Mouse (Mus musculus) MEL (cell line): ENCODE data around the gene Fbn1. TPM values are rescaled to one million over a fixed set of nuclear protein-coding genes. Genes with fewer than 3 reads are reported as not detected.

Source experiments
- DNase-seq: peaks from one replicate; pipeline ENCODE4 v3.0.0; 2011; ENCODE audit warnings: low read depth, low spot score
- H3K27ac ChIP-seq: 2 replicates; pipeline ENCODE4 v1.5.1; 2012; ENCODE audit warnings: low read depth, mild to moderate bottlenecking, control low read depth, low read length, moderate library complexity; ENCODE audit not compliant: control insufficient read depth
- H3K27me3 ChIP-seq, 2 experiments: fragments of 150-350 bp in 1 of 2; sonication (generic) in 1 of 2; 2 replicates each; pipeline ENCODE4 v1.6.1; 2012; ENCODE audit warnings: low read length in 2 of 2, mild to moderate bottlenecking in 2 of 2, improper control_type of control experiment in 1 of 2, moderate library complexity in 1 of 2; ENCODE audit not compliant: insufficient read depth in 2 of 2, control insufficient read depth in 1 of 2
- H3K36me3 ChIP-seq, 2 experiments: 2 replicates each; pipeline ENCODE4 v1.6.1; 2012 to 2014; ENCODE audit warnings: low read length in 2 of 2, improper control_type of control experiment in 1 of 2, inconsistent platforms in 1 of 2, mild to moderate bottlenecking in 1 of 2; ENCODE audit not compliant: insufficient read depth in 2 of 2, control insufficient read depth in 1 of 2
- H3K4me1 ChIP-seq, 2 experiments: fragments of 150-350 bp in 1 of 2; sonication (generic) in 1 of 2; 2 replicates each; pipeline ENCODE4 v1.6.1; 2012; ENCODE audit warnings: low read length in 2 of 2, improper control_type of control experiment in 1 of 2, mild to moderate bottlenecking in 1 of 2; ENCODE audit not compliant: insufficient read depth in 2 of 2, control insufficient read depth in 1 of 2
- H3K4me3 ChIP-seq, 2 experiments: fragments of 150-350 bp in 1 of 2; sonication (generic) in 1 of 2; 2 replicates each; pipeline ENCODE4 v1.5.1; 2012; ENCODE audit warnings: low read depth in 2 of 2, low read length in 2 of 2, mild to moderate bottlenecking in 2 of 2, moderate library complexity in 2 of 2, control low read depth in 1 of 2, improper control_type of control experiment in 1 of 2; ENCODE audit not compliant: control insufficient read depth in 1 of 2, insufficient read depth in 1 of 2
- H3K79me2 ChIP-seq: 2 replicates; pipeline ENCODE4 v1.6.1; 2012; ENCODE audit warnings: mild to moderate bottlenecking, low read length, moderate library complexity; ENCODE audit not compliant: control insufficient read depth, poor library complexity, insufficient read depth
- H3K9ac ChIP-seq: 2 replicates; pipeline ENCODE4 v1.6.1; 2012; ENCODE audit warnings: low read depth, mild to moderate bottlenecking, control low read depth, low read length, moderate library complexity; ENCODE audit not compliant: control insufficient read depth, poor library complexity, severe bottlenecking
- H3K9me3 ChIP-seq: fragments of 150-350 bp; sonication (generic); replicated peaks from 2 replicates; pipeline ENCODE4 v1.6.1; 2012; ENCODE audit warnings: mild to moderate bottlenecking, low read length, improper control_type of control experiment, moderate library complexity; ENCODE audit not compliant: insufficient read depth
- BHLHE40 ChIP-seq: IDR thresholded peaks from 2 replicates; pipeline ENCODE4 v1.6.1; 2012; ENCODE audit warnings: low read depth, mild to moderate bottlenecking, inconsistent platforms, low read length, improper control_type of control experiment, borderline replicate concordance
- CHD1 ChIP-seq: IDR thresholded peaks from 2 replicates; pipeline ENCODE4 v1.6.1; 2012; ENCODE audit warnings: low read depth, mild to moderate bottlenecking, inconsistent platforms, low read length, improper control_type of control experiment
- CHD2 ChIP-seq: IDR thresholded peaks from 2 replicates; pipeline ENCODE4 v1.6.1; 2011; ENCODE audit warnings: low read length, improper control_type of control experiment
- CTCF ChIP-seq, 3 experiments: IDR thresholded peaks in 2 of 3; conservative IDR thresholded peaks in 1 of 3; 2 replicates each; pipeline ENCODE4 v1.5.1; 2011 to 2012; ENCODE audit warnings: low read length in 3 of 3, low read depth in 2 of 3, mild to moderate bottlenecking in 2 of 3, improper control_type of control experiment in 1 of 3, inconsistent platforms in 1 of 3, mixed read lengths in 1 of 3, moderate library complexity in 1 of 3; ENCODE audit not compliant: control insufficient read depth in 1 of 3, insufficient read depth in 1 of 3, poor library complexity in 1 of 3, severe bottlenecking in 1 of 3
- ELF1 ChIP-seq: IDR thresholded peaks from 2 replicates; pipeline ENCODE4 v1.6.1; 2014; ENCODE audit warnings: low read depth, mild to moderate bottlenecking, inconsistent platforms, low read length, improper control_type of control experiment, moderate library complexity
- ETS1 ChIP-seq: IDR thresholded peaks from 2 replicates; pipeline ENCODE4 v1.6.1; 2012; ENCODE audit warnings: low read depth, mild to moderate bottlenecking, inconsistent platforms, low read length, improper control_type of control experiment, moderate library complexity
- GABPA ChIP-seq: IDR thresholded peaks from 2 replicates; pipeline ENCODE4 v1.6.1; 2012; ENCODE audit warnings: low read depth, mild to moderate bottlenecking, inconsistent platforms, low read length, improper control_type of control experiment, moderate library complexity
- HCFC1 ChIP-seq: IDR thresholded peaks from 2 replicates; pipeline ENCODE4 v1.6.1; 2012; ENCODE audit warnings: low read depth, mild to moderate bottlenecking, inconsistent platforms, low read length, improper control_type of control experiment, moderate library complexity
- KAT2A ChIP-seq: conservative IDR thresholded peaks from 2 replicates; pipeline ENCODE4 v1.6.1; 2012; ENCODE audit warnings: low read depth, low read length, improper control_type of control experiment, inconsistent platforms
- MAX ChIP-seq: IDR thresholded peaks from 2 replicates; pipeline ENCODE4 v1.6.1; 2011; ENCODE audit warnings: low read length, improper control_type of control experiment
- MAZ ChIP-seq: IDR thresholded peaks from 2 replicates; pipeline ENCODE4 v1.6.1; 2012; ENCODE audit warnings: low read depth, mild to moderate bottlenecking, inconsistent platforms, low read length, improper control_type of control experiment
- MEF2A ChIP-seq: IDR thresholded peaks from 2 replicates; pipeline ENCODE4 v1.6.1; 2014; ENCODE audit warnings: low read depth, mild to moderate bottlenecking, inconsistent platforms, low read length, improper control_type of control experiment; ENCODE audit not compliant: poor library complexity, insufficient replicate concordance, severe bottlenecking; ENCODE audit errors: extremely low read depth
- MXI1 ChIP-seq: IDR thresholded peaks from 2 replicates; pipeline ENCODE4 v1.6.1; 2011; ENCODE audit warnings: mild to moderate bottlenecking, low read depth, low read length, improper control_type of control experiment
- NELFE ChIP-seq: IDR thresholded peaks from 2 replicates; pipeline ENCODE4 v1.6.1; 2011; ENCODE audit warnings: low read depth, low read length, improper control_type of control experiment
- POLR2AphosphoS2 ChIP-seq: IDR thresholded peaks from 2 replicates; pipeline ENCODE4 v1.6.1; 2011; ENCODE audit warnings: low read length, improper control_type of control experiment
- RAD21 ChIP-seq: IDR thresholded peaks from 2 replicates; pipeline ENCODE4 v1.6.1; 2011; ENCODE audit warnings: mild to moderate bottlenecking, low read depth, low read length, improper control_type of control experiment
- RCOR1 ChIP-seq: IDR thresholded peaks from 2 replicates; pipeline ENCODE4 v1.6.1; 2012; ENCODE audit warnings: low read depth, mild to moderate bottlenecking, inconsistent platforms, low read length, improper control_type of control experiment
- SIN3A ChIP-seq: IDR thresholded peaks from 2 replicates; pipeline ENCODE4 v1.6.1; 2012; ENCODE audit warnings: low read length, improper control_type of control experiment, inconsistent platforms
- TBP ChIP-seq: IDR thresholded peaks from 2 replicates; pipeline ENCODE4 v1.8.0; 2011; ENCODE audit warnings: low read depth, low read length, improper control_type of control experiment
- UBTF ChIP-seq: IDR thresholded peaks from 2 replicates; pipeline ENCODE4 v1.6.1; 2012; ENCODE audit warnings: low read depth, mild to moderate bottlenecking, inconsistent platforms, low read length, improper control_type of control experiment, moderate library complexity, borderline replicate concordance; ENCODE audit not compliant: insufficient read depth
- USF1 ChIP-seq: IDR thresholded peaks from 2 replicates; pipeline ENCODE4 v1.6.1; 2014; ENCODE audit warnings: low read depth, mild to moderate bottlenecking, inconsistent platforms, low read length, improper control_type of control experiment, moderate library complexity
- ZMIZ1 ChIP-seq: IDR thresholded peaks from 2 replicates; pipeline ENCODE4 v1.6.1; 2012; ENCODE audit warnings: low read depth, mild to moderate bottlenecking, inconsistent platforms, low read length, improper control_type of control experiment, moderate library complexity
- polyA plus RNA-seq, 2 experiments: library from polyadenylated mRNA; stranded (reverse) in 1 of 2; unstranded in 1 of 2; fragments of >175 nt in 1 of 2; fragments of >200 nt in 1 of 2; gene quantifications; 2 replicates each; pipeline versions ENCODE4 v1.2.1 to v1.2.4; 2012; ENCODE audit warnings: low replicate concordance in 2 of 2, low read depth in 1 of 2; ENCODE audit not compliant: insufficient read length in 2 of 2, insufficient read depth in 1 of 2, missing spikeins in 1 of 2
- total RNA-seq: library from RNA; depleted of rRNA; stranded (reverse); fragments of 300-350 nt; gene quantifications from 2 replicates; pipeline ENCODE4 v1.2.3, GENCODE M21; 2012

The Fbn1 gene
- total and polyA plus RNA-seq, 3 experiments: 0.01 TPM; not detected in 2

- no peak for DNase-seq
- TF ChIP-seq UBTF (no peak), RAD21 (no peak), BHLHE40 (no peak), SIN3A (no peak), CHD1 (no peak), MEF2A (no peak), RCOR1 (no peak), POLR2AphosphoS2 (no peak), ELF1 (no peak)
Measured at GRCm38 (mm10) chr2:125402276-125402675, 105.5 kb downstream of the Fbn1 start.

GRCm38 (mm10) chr2:125400121-125400520 is 107.7 kb downstream of the Fbn1 start:
- TF ChIP-seq ETS1 (no peak), POLR2AphosphoS2 (no peak), GABPA (no peak), MAX (no peak)
- Histone ChIP-seq H3K9ac (no peak overlapping the region), H3K4me3 (no peak overlapping the region), H3K9me3 (no peaks in the 10 kb centered on the region), H3K79me2 (no peaks in the 10 kb centered on the region), H3K36me3 (no peaks in the 10 kb centered on the region), H3K4me1 (no peaks in the 10 kb centered on the region), H3K27ac (no peak overlapping the region), H3K27me3 (no peaks in the 10 kb centered on the region; a peak in 1 of 4 replicates)
- no peak for DNase-seq

More at GRCm38 (mm10) chr2:125402276-125402675, 105.5 kb downstream of the Fbn1 start:
- Histone ChIP-seq H3K4me1 (no peaks in the 10 kb centered on the region), H3K36me3 (no peaks in the 10 kb centered on the region), H3K9me3 (no peaks in the 10 kb centered on the region), H3K9ac (no peak overlapping the region), H3K79me2 (no peaks in the 10 kb centered on the region), H3K27me3 (no peaks in the 10 kb centered on the region; a peak in 1 of 4 replicates), H3K27ac (no peak overlapping the region), H3K4me3 (no peak overlapping the region)

DNA sequence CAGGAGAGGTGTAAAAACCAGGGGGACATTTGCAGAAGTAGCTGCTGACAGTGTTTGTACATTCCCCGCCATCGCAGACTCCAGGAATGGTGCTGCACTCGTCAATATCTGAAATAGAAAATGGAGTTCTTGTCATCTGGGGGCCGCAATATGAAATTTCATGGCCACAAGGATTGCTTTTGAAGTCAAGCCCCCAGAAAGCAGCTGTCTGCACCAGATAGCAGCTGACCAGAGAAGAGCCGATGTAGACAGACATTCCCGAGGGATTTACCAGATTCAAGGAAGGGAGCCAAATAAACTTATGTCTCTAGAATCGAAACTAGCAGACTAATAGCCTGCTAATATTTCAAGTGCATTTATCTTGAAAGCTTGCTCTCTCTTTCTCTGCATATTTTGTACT is 110.0 kb downstream of the Fbn1 start:
- Histone ChIP-seq H3K36me3 (no peaks in the 10 kb centered on the region), H3K27me3 (no peaks in the 10 kb centered on the region), H3K4me1 (no peaks in the 10 kb centered on the region), H3K4me3 (no peak overlapping the region), H3K9ac (no peak overlapping the region), H3K9me3 (no peaks in the 10 kb centered on the region)
- DNase-seq: no peak
- TF ChIP-seq NELFE: no peak
- TF ChIP-seq TBP: no peak
- TF ChIP-seq USF1: no peak
- TF ChIP-seq HCFC1: no peak
- TF ChIP-seq MXI1: no peak
- no peak for TF ChIP-seq CHD2
- TF ChIP-seq MAZ: no peak
- TF ChIP-seq MAX: no peak
- TF ChIP-seq CTCF (IDR thresholded peaks at IDR 0.05 in 2 of 3, conservative IDR thresholded peaks at IDR 0.05 in 1 of 3; ENCODE audit: control insufficient read depth in 1 of 3, insufficient read depth in 1 of 3, low read depth in 2 of 3, low read length in 3 of 3, poor library complexity in 1 of 3, severe bottlenecking in 1 of 3): no peak
- TF ChIP-seq ETS1: no peak
- TF ChIP-seq ZMIZ1: no peak
- TF ChIP-seq RAD21: no peak
- TF ChIP-seq POLR2AphosphoS2: no peak
- no peak for TF ChIP-seq UBTF
- no peak for TF ChIP-seq KAT2A
- TF ChIP-seq, all 39 proteins: peak for 0
- no peaks in the 10 kb centered on the region for H3K79me2 ChIP-seq
- no peak overlapping the region for H3K27ac ChIP-seq
